23 mouse cellular contexts compared by ENCODE assay signal in the genomic region with DNA sequence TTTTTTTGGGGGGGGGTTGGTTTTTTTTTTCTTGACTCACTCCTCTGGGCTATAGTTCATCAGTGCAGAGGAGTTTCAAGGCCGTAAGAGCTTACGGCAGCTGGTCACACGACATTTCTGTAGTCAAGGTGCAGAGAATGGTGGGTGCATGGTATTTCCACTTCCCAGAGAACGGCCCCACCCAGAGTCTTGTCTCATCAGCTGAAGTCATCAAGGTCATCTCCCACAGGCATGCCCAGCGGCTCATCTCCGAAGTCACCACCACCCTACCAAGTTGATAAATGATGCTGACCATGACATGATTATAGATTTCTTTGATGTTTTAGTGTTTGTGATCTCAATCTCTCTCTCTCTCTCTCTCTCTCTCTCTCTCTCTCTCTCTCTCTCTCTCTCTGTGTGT. TPM values are rescaled to one million over a fixed set of nuclear protein-coding genes. Genes with fewer than 3 reads are reported as not detected.
DNase-seq lines count a peak whose midpoint lies in the region; ATAC-seq lines count a peak whose summit lies in the region.
"Had no signal": no experiment of that assay in that cellular context is flagged by ENCODE, and none has a peak within 500 bp of the region (broad histone marks: within the 10 kb centered on the region; RNA-seq: fewer than 3 reads in every experiment).

No protein-coding gene starts in this region.

- ATAC-seq in megakaryocyte-erythroid progenitor cell, adult 5-6 weeks (replicated peaks; ENCODE audit: low FRiP score, low TSS enrichment, poor library complexity, severe bottlenecking): no peak
- no peak for ATAC-seq in midbrain, embryonic 13.5 days
- ATAC-seq: activated CD4-positive, CD25-positive, alpha-beta regulatory T cell, adult 4 months; CD4-positive, CD25-positive, alpha-beta regulatory T cell, adult 4 months; forebrain, embryonic 13.5 days; forebrain, embryonic 15.5 days; forebrain, postnatal 0 days; Patski had no signal

- no peaks in the 10 kb centered on the region for H3K36me3 ChIP-seq in midbrain, embryonic 13.5 days
- H3K36me3 ChIP-seq: embryonic facial prominence, embryonic 10.5 days; embryonic facial prominence, embryonic 12.5 days; forebrain, embryonic 15.5 days; G1E had no signal

- no peaks in the 10 kb centered on the region for H3K4me1 ChIP-seq in midbrain, embryonic 13.5 days (replicated peaks)
- H3K4me1 ChIP-seq: embryonic facial prominence, embryonic 10.5 days; embryonic facial prominence, embryonic 12.5 days; forebrain, embryonic 13.5 days; forebrain, embryonic 15.5 days had no signal

- H3K27ac ChIP-seq in midbrain, embryonic 13.5 days: no peak overlapping the region
- H3K27ac ChIP-seq: embryonic facial prominence, embryonic 10.5 days; embryonic facial prominence, embryonic 12.5 days; forebrain, embryonic 13.5 days; forebrain, embryonic 15.5 days had no signal

- peak; percentile 62 to 78 for DNase-seq in adrenal gland, adult (ENCODE audit: inconsistent age in 2 of 2, low spot score in 1 of 2)
- no peak for DNase-seq in adrenal gland, postnatal 4 days (ENCODE audit: low spot score in 2 of 2)
- DNase-seq in adrenal gland, postnatal 10 days: peak; percentile 19
- DNase-seq in adrenal gland, postnatal 25 days: peak; percentile 10
- DNase-seq in kidney, postnatal 14 days: no peak
- DNase-seq: B cell, adult 2 months; cerebellum, adult 11-12 months; cerebellum, adult 2 months; cerebellum, adult 9-10 months; cerebellum, postnatal 10 days; cerebellum, postnatal 25 days; forebrain, postnatal 0 days had no signal

- no peaks in the 10 kb centered on the region for H3K9me3 ChIP-seq in midbrain, embryonic 13.5 days
- H3K9me3 ChIP-seq: embryonic facial prominence, embryonic 10.5 days; embryonic facial prominence, embryonic 12.5 days; forebrain, embryonic 13.5 days; forebrain, embryonic 15.5 days had no signal

- 90% methylated on average over 6 of the region's 6 CpGs for WGBS in midbrain, embryonic 13.5 days

- H3K4me3 ChIP-seq in midbrain, embryonic 13.5 days (replicated peaks): no peak overlapping the region
- H3K4me3 ChIP-seq: embryonic facial prominence, embryonic 10.5 days; embryonic facial prominence, embryonic 12.5 days; forebrain, embryonic 13.5 days; forebrain, embryonic 15.5 days had no signal

- H3K27me3 ChIP-seq in midbrain, embryonic 13.5 days: no peaks in the 10 kb centered on the region
- H3K27me3 ChIP-seq: embryonic facial prominence, embryonic 12.5 days; forebrain, embryonic 13.5 days; forebrain, embryonic 15.5 days; Patski had no signal

- H3K9ac ChIP-seq in midbrain, embryonic 13.5 days (replicated peaks): no peak overlapping the region
- H3K9ac ChIP-seq: embryonic facial prominence, embryonic 12.5 days; forebrain, embryonic 13.5 days; forebrain, embryonic 15.5 days; forebrain, postnatal 0 days had no signal

- H3K4me2 ChIP-seq in midbrain, embryonic 13.5 days (replicated peaks): no peak overlapping the region
- H3K4me2 ChIP-seq: embryonic facial prominence, embryonic 12.5 days; forebrain, embryonic 13.5 days; forebrain, embryonic 15.5 days had no signal

RNA-seq across cellular contexts. Expression of a gene that starts 20.0 kb away (rescaled TPM):
- total RNA-seq in adrenal gland, postnatal 4 days (2021): 10 to 100 TPM in 1 of 2 experiments, 1 to 10 TPM in 1; 5.5 to 13.2 TPM
- total RNA-seq in adrenal gland, postnatal 10 days (2021): 1 to 10 TPM; 3.6 to 4.0 TPM
- 4.0 and 5.6 TPM in 2 replicates for total RNA-seq in adrenal gland, postnatal 25 days (2021)
- not detected in 2 replicates for total RNA-seq in megakaryocyte-erythroid progenitor cell, adult 5-6 weeks (2014; fragmentation: Nextera tagmentation)
- total RNA-seq in megakaryocyte-erythroid progenitor cell, adult 5-6 weeks (2017): not detected in 2 replicates
- polyA plus RNA-seq in midbrain, embryonic 13.5 days (2015; fragmentation: Nextera tagmentation; extraction: Ambion mirVana): 22.9 and 23.5 TPM in 2 replicates
- total RNA-seq: CH12.LX had no signal
- polyA plus RNA-seq: activated CD4-positive, CD25-positive, alpha-beta regulatory T cell, adult 4 months; G1E; Patski had no signal

Comparison
In these comparisons a context has a peak if more than half of its experiments do, and no peak if none do; other contexts are left out.
1. DNase-seq: peak in adrenal gland, adult (2 of 2), adrenal gland, postnatal 10 days (single experiment) and adrenal gland, postnatal 25 days (single experiment); none in adrenal gland, postnatal 4 days (0 of 2) and kidney, postnatal 14 days (single experiment).